Mouse (Mus musculus): ENCODE measurements around the gene Actr2. TPM values are rescaled to one million over a fixed set of nuclear protein-coding genes. Genes with fewer than 3 reads are reported as not detected.
"Not testable (repeated sequence)": the region's sequence is repeated elsewhere in the genome, so short reads cannot be mapped to it uniquely, and the experiment has no call there.

The Actr2 gene
- polyA plus RNA-seq (2015; fragmentation: Nextera tagmentation; extraction: Ambion mirVana), result 120 and 121 TPM in 2 replicates

DNA sequence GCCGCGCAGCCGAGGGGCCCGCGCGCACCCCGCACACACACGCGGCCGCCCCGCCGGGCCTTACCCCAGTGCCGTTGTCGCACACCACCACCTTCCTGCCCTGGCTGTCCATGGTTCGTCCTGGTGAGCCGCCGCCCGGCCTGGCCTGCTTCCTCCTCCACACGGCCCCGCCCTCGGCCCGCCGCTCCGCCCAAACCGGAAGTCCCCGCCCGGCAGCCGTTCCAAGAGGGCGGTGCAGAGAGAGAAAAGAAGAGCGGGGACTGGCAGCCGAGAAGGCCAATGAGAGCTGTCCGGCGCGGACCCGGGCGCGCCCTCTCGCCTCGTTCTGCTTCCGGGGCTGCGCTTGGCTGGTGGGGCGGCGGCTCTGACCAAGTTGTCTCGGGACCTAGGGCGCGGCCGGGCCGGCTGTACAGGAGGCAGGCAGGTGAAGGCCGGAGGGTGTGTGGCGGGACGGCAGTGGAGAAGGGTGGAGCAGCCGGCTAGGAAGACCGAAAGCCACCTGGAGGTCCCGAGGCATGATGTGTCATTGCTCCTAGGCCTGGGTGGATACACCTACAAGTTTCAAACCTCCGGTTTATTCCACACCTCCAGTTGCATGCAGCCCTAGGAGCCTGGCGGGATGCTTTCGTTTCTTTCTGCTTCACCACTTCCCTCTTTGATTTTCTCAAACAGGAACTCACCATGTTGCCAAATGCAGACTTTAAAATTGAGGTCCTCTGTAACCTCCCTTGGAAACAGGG lies at the start of gene Actr2:
Gene Actr2 (minus strand): TSS at position 173 of the 740 bp plus-strand sequence.
- peak; percentile 99 for ATAC-seq (ENCODE audit: borderline replicate concordance, extremely low read depth, low FRiP score, low TSS enrichment)
- H3K27me3 ChIP-seq, result no peaks in the 10 kb centered on the region
- under 1% methylated on average over 56 of the region's 57 CpGs for WGBS

GRCm38 (mm10) chr11:20158879-20159278 lies 46.2 kb upstream of the Actr2 start:
- H3K4me2 ChIP-seq, result no peak overlapping the region
- no peak overlapping the region for H3K4me3 ChIP-seq
- ATAC-seq (ENCODE audit: borderline replicate concordance, extremely low read depth, low FRiP score, low TSS enrichment), result no peak
- H3K27me3 ChIP-seq, result no peaks in the 10 kb centered on the region
- H3K36me3 ChIP-seq, result no peaks in the 10 kb centered on the region
- no peaks in the 10 kb centered on the region for H3K9me3 ChIP-seq
- no peak overlapping the region for H3K27ac ChIP-seq
- no peak overlapping the region for H3K9ac ChIP-seq
- H3K4me1 ChIP-seq, result no peaks in the 10 kb centered on the region

More for the DNA sequence above, at the start of gene Actr2:
- Histone ChIP-seq H3K9me3 (no peaks in the 10 kb centered on the region), H3K4me3 (peak within 1 kb of the TSS; percentile 69), H3K27ac (peak within 1 kb of the TSS; percentile 90), H3K9ac (peak within 1 kb of the TSS; percentile 62), H3K36me3 (peaks cover 7% of the 10 kb centered on the region), H3K4me1 (peaks cover 14% of the 10 kb centered on the region), H3K4me2 (peak within 1 kb of the TSS; percentile 78)

GRCm38 (mm10) chr11:20153542-20153941 lies 40.8 kb upstream of the Actr2 start:
- not testable (repeated sequence) for H3K36me3 ChIP-seq; H3K4me2 ChIP-seq; H3K9me3 ChIP-seq; H3K4me1 ChIP-seq; ATAC-seq (ENCODE audit: borderline replicate concordance, extremely low read depth, low FRiP score, low TSS enrichment); H3K4me3 ChIP-seq; H3K27ac ChIP-seq; H3K9ac ChIP-seq; H3K27me3 ChIP-seq
- WGBS, result 91% methylated on average over 5 of the region's 5 CpGs

- Histone ChIP-seq H3K27me3 (no peaks in the 10 kb centered on the region), H3K9me3 (no peaks in the 10 kb centered on the region), H3K36me3 (no peaks in the 10 kb centered on the region), H3K4me1 (no peaks in the 10 kb centered on the region), H3K27ac (no peak overlapping the region), H3K9ac (no peak overlapping the region), H3K4me2 (no peak overlapping the region), H3K4me3 (no peak overlapping the region)
- no peak for ATAC-seq (ENCODE audit: borderline replicate concordance, extremely low read depth, low FRiP score, low TSS enrichment)
- 77% methylated on average over 4 of the region's 4 CpGs for WGBS
Measured at GRCm38 (mm10) chr11:20152107-20152901, 39.6 kb upstream of the Actr2 start.

DNA sequence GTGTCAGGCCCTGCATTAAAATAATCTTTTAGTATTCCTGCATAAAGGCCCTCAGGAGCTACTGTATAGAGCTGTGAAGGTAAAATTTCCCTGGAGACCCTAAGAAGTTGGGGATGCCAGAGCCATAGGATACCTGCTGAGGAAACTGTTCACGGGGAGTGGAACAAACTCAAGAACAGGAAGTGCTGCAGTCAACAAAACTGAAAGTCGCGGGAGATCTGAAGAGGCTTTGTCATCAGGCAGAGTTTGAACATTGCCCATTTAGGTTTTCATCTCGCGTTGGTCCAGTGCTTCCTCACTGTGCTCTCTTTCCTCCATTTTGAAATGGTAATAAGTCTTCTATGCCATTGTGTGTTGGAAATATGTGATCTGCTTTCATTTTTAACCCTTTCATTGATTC lies 38.6 kb upstream of the Actr2 start:
- H3K27ac ChIP-seq, result no peak overlapping the region
- no peaks in the 10 kb centered on the region for H3K36me3 ChIP-seq
- no peak overlapping the region for H3K9ac ChIP-seq
- H3K4me1 ChIP-seq, result no peaks in the 10 kb centered on the region
- no peak for ATAC-seq (ENCODE audit: borderline replicate concordance, extremely low read depth, low FRiP score, low TSS enrichment)
- no peaks in the 10 kb centered on the region for H3K27me3 ChIP-seq
- H3K9me3 ChIP-seq, result no peaks in the 10 kb centered on the region
- no peak overlapping the region for H3K4me2 ChIP-seq
- H3K4me3 ChIP-seq, result no peak overlapping the region
- WGBS, result 69% methylated on average over 5 of the region's 5 CpGs

- no peak overlapping the region for H3K4me2 ChIP-seq
- H3K9me3 ChIP-seq, result no peaks in the 10 kb centered on the region
- no peak overlapping the region for H3K27ac ChIP-seq
- ATAC-seq (ENCODE audit: borderline replicate concordance, extremely low read depth, low FRiP score, low TSS enrichment), result no peak
- no peaks in the 10 kb centered on the region for H3K36me3 ChIP-seq
- no peaks in the 10 kb centered on the region for H3K27me3 ChIP-seq
- H3K9ac ChIP-seq, result no peak overlapping the region
- no peaks in the 10 kb centered on the region for H3K4me1 ChIP-seq
- H3K4me3 ChIP-seq, result no peak overlapping the region
- 94% methylated on average over 3 of the region's 3 CpGs for WGBS
Measured at GRCm38 (mm10) chr11:20149936-20150335, 37.2 kb upstream of the Actr2 start.

- H3K9me3 ChIP-seq, result no peaks in the 10 kb centered on the region
- H3K36me3 ChIP-seq, result no peaks in the 10 kb centered on the region
- H3K9ac ChIP-seq, result no peak overlapping the region
- WGBS, result 36% methylated on average over 9 of the region's 9 CpGs
- no peak overlapping the region for H3K27ac ChIP-seq
- no peak overlapping the region for H3K4me3 ChIP-seq
- no peaks in the 10 kb centered on the region for H3K27me3 ChIP-seq
- H3K4me2 ChIP-seq, result no peak overlapping the region
- H3K4me1 ChIP-seq, result no peaks in the 10 kb centered on the region
- ATAC-seq (ENCODE audit: borderline replicate concordance, extremely low read depth, low FRiP score, low TSS enrichment), result no peak
Measured at GRCm38 (mm10) chr11:20145383-20145782, 32.7 kb upstream of the Actr2 start.

- ATAC-seq (ENCODE audit: borderline replicate concordance, extremely low read depth, low FRiP score, low TSS enrichment), result no peak
Measured at GRCm38 (mm10) chr11:20144536-20145263, 32.0 kb upstream of the Actr2 start.

GRCm38 (mm10) chr11:20143687-20144086 lies 31.0 kb upstream of the Actr2 start:
- H3K4me3 ChIP-seq; H3K4me1 ChIP-seq; H3K27ac ChIP-seq; H3K27me3 ChIP-seq; H3K4me2 ChIP-seq; H3K36me3 ChIP-seq; H3K9ac ChIP-seq; H3K9me3 ChIP-seq; ATAC-seq (ENCODE audit: borderline replicate concordance, extremely low read depth, low FRiP score, low TSS enrichment): not testable (repeated sequence)
- 89% methylated on average over 4 of the region's 4 CpGs for WGBS

More at GRCm38 (mm10) chr11:20144536-20145263, 32.0 kb upstream of the Actr2 start:
- H3K4me2 ChIP-seq, result no peak overlapping the region
- no peaks in the 10 kb centered on the region for H3K9me3 ChIP-seq
- 76% methylated on average over 9 of the region's 9 CpGs for WGBS
- H3K36me3 ChIP-seq, result no peaks in the 10 kb centered on the region
- no peak overlapping the region for H3K27ac ChIP-seq
- no peaks in the 10 kb centered on the region for H3K27me3 ChIP-seq
- no peak overlapping the region for H3K4me3 ChIP-seq
- no peak overlapping the region for H3K9ac ChIP-seq
- no peaks in the 10 kb centered on the region for H3K4me1 ChIP-seq

DNA sequence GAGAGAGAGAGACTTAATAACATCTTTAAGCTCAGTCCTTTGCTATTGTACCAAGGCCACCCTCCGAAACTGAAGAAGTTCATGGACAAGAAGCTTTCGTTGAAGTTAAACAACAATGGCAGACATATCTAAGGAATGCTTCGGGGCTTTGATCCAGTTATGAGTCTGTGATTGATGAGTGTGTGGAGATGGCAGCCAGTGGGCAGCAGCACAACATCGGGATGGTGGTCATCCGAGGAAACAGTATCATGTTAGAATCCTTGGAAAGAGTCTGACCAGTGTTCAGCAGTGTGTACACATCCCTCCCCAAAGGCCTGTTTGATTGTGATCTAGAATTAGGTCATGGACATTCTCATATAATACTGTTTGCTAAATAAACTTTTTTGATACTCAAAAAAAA lies 29.8 kb upstream of the Actr2 start:
- no peaks in the 10 kb centered on the region for H3K9me3 ChIP-seq
- ATAC-seq (ENCODE audit: borderline replicate concordance, extremely low read depth, low FRiP score, low TSS enrichment), result no peak
- H3K36me3 ChIP-seq, result no peaks in the 10 kb centered on the region
- H3K4me2 ChIP-seq, result no peak overlapping the region
- H3K27ac ChIP-seq, result no peak overlapping the region
- no peak overlapping the region for H3K9ac ChIP-seq
- no peaks in the 10 kb centered on the region for H3K27me3 ChIP-seq
- H3K4me1 ChIP-seq, result no peaks in the 10 kb centered on the region
- WGBS, result 82% methylated on average over 5 of the region's 5 CpGs
- H3K4me3 ChIP-seq, result no peak overlapping the region

DNA sequence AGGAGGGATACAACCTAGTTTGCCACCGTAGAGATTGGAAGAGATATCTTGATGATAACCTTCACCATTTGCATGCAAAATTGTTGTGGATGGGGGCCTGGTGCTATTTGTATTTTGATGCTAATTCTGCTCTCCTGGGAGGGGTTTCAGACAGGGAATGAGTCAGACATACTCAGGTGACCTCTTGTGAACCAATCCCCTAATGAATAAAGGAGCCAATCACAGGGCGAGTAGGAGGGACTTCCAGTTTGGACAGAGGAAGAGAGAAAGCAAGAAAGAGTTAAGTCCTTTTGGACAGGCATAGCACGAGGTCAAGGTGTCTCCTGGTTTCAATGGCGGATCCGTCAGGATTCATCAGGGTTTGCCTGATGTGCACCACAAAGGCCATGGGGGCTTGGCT lies 27.6 kb upstream of the Actr2 start:
- H3K27me3 ChIP-seq, result no peaks in the 10 kb centered on the region
- H3K4me3 ChIP-seq, result no peak overlapping the region
- WGBS, result 79% methylated on average over 5 of the region's 5 CpGs
- H3K9ac ChIP-seq, result no peak overlapping the region
- no peak overlapping the region for H3K27ac ChIP-seq
- H3K9me3 ChIP-seq, result no peaks in the 10 kb centered on the region
- H3K4me1 ChIP-seq, result no peaks in the 10 kb centered on the region
- no peak overlapping the region for H3K4me2 ChIP-seq
- H3K36me3 ChIP-seq, result no peaks in the 10 kb centered on the region
- no peak for ATAC-seq (ENCODE audit: borderline replicate concordance, extremely low read depth, low FRiP score, low TSS enrichment)

GRCm38 (mm10) chr11:20139711-20140110 lies 27.0 kb upstream of the Actr2 start:
- H3K27ac ChIP-seq, result no peak overlapping the region
- no peak overlapping the region for H3K4me2 ChIP-seq
- H3K9ac ChIP-seq, result no peak overlapping the region
- ATAC-seq (ENCODE audit: borderline replicate concordance, extremely low read depth, low FRiP score, low TSS enrichment), result no peak
- H3K4me1 ChIP-seq, result no peaks in the 10 kb centered on the region
- no peaks in the 10 kb centered on the region for H3K27me3 ChIP-seq
- H3K36me3 ChIP-seq, result no peaks in the 10 kb centered on the region
- 95% methylated on average over 2 of the region's 2 CpGs for WGBS
- H3K4me3 ChIP-seq, result no peak overlapping the region
- H3K9me3 ChIP-seq, result no peaks in the 10 kb centered on the region
